Mouse (Mus musculus): ENCODE data around the gene Acot7. TPM values are rescaled to one million over a fixed set of nuclear protein-coding genes. Genes with fewer than 3 reads are reported as not detected.

Gene Acot7
- polyA plus RNA-seq, 1 experiment from 2014 or later, result 72.4 TPM

DNA sequence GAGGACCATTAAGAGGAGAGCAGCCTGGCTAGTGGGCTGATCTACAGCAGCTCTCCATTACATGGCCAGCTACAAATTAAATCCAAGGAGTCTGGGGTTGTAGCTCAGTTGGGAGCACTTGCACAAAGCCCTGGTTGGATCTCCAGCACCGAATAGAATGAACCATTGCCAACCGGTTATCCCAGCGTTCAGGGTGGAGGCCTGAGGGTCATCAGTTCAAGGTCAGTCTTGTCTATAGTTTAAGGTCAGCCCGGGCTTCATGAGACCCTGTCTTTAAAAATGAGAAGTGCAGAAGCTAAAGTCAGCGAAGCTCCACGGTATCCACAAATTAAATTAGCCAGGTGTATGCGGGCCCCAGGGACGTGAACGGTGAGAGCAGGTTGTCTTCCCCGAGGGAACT lies 7.6 kb upstream of the Acot7 start:
- no peak overlapping the region for H3K4me3 ChIP-seq (ENCODE audit: low read depth, low read length)
- no peaks in the 10 kb centered on the region for H3K27me3 ChIP-seq (ENCODE audit: control insufficient read depth, insufficient read depth, low read length)
- no peaks in the 10 kb centered on the region for H3K9me3 ChIP-seq (ENCODE audit: control insufficient read depth, low read depth, low read length)
- ATAC-seq (ENCODE audit: insufficient number of reproducible peaks, insufficient read depth, low FRiP score, low read depth), result no peak
- no peak overlapping the region for H3K9ac ChIP-seq (replicated peaks; ENCODE audit: low read depth, low read length)
- H3K36me3 ChIP-seq (ENCODE audit: control insufficient read depth, insufficient read depth, low read length), result no peaks in the 10 kb centered on the region
- no peak overlapping the region for H3K4me2 ChIP-seq (replicated peaks; ENCODE audit: low read depth, low read length)
- 0 out of 2 replicates have a peak, but pooled peaks cover 4% of the 10 kb centered on the region for H3K4me1 ChIP-seq (ENCODE audit: control insufficient read depth, insufficient read depth, low read length)
- no peak overlapping the region for H3K27ac ChIP-seq (ENCODE audit: low read length)
- WGBS, result 83% methylated on average over 10 of the region's 10 CpGs

DNA sequence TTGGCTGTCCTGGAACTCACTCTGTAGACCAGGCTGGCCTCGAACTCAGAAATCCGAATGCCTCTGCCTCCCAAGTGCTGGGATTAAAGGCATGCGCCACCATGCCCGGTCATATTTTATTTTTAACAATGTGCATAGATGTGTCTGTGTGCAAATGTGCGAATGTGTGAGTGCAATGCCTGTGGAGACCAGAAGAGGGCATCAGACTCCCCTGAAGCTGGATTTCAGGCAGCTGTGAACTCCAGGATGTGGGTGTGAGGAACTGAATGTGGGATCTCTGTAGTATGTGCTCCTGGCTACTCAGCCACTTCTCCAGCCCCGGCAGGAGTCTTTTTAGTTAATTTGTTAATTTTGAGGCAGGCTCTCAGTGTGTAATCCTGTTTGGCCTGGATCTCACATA lies 6.4 kb upstream of the Acot7 start:
- Histone ChIP-seq H3K9me3 (ENCODE audit: control insufficient read depth, low read depth, low read length) (no peaks in the 10 kb centered on the region), H3K27me3 (ENCODE audit: control insufficient read depth, insufficient read depth, low read length) (no peaks in the 10 kb centered on the region), H3K36me3 (ENCODE audit: control insufficient read depth, insufficient read depth, low read length) (no peaks in the 10 kb centered on the region), H3K4me3 (ENCODE audit: low read depth, low read length) (no peak overlapping the region), H3K27ac (ENCODE audit: low read length) (no peak overlapping the region), H3K9ac (replicated peaks; ENCODE audit: low read depth, low read length) (no peak overlapping the region), H3K4me2 (replicated peaks; ENCODE audit: low read depth, low read length) (no peak overlapping the region), H3K4me1 (ENCODE audit: control insufficient read depth, insufficient read depth, low read length) (no peaks in the 10 kb centered on the region)
- ATAC-seq (ENCODE audit: insufficient number of reproducible peaks, insufficient read depth, low FRiP score, low read depth), result no peak
- WGBS, result 82% methylated on average over 6 of the region's 6 CpGs

DNA sequence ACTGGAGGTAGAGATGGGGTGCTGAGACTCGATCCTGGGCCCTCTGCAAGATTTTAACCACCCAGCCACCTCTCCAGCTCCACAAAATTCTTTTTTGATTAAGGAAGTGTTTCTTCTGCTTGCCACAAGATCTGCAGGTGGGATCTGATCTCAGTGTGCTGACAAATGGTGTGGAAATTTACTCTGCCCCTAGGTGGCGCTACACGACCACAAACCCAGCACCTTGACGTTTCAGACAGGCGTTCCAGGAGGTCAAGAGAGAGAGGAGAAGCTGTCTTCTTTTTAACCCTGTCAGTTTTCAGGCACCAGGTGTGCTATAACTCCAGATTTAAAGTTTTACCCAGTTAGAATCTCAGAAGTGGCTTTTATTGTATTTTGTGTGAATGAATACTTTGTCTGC lies 4.9 kb upstream of the Acot7 start:
- Histone ChIP-seq H3K9me3 (ENCODE audit: control insufficient read depth, low read depth, low read length) (no peaks in the 10 kb centered on the region), H3K36me3 (ENCODE audit: control insufficient read depth, insufficient read depth, low read length) (no peaks in the 10 kb centered on the region), H3K4me1 (ENCODE audit: control insufficient read depth, insufficient read depth, low read length) (no peaks in the 10 kb centered on the region), H3K4me3 (ENCODE audit: low read depth, low read length) (no peak overlapping the region), H3K27ac (ENCODE audit: low read length) (no peak overlapping the region), H3K4me2 (replicated peaks; ENCODE audit: low read depth, low read length) (no peak overlapping the region), H3K27me3 (ENCODE audit: control insufficient read depth, insufficient read depth, low read length) (no peaks in the 10 kb centered on the region), H3K9ac (replicated peaks; ENCODE audit: low read depth, low read length) (no peak overlapping the region)
- no peak for ATAC-seq (ENCODE audit: insufficient number of reproducible peaks, insufficient read depth, low FRiP score, low read depth)
- 1% methylated on average over 5 of the region's 5 CpGs for WGBS

DNA sequence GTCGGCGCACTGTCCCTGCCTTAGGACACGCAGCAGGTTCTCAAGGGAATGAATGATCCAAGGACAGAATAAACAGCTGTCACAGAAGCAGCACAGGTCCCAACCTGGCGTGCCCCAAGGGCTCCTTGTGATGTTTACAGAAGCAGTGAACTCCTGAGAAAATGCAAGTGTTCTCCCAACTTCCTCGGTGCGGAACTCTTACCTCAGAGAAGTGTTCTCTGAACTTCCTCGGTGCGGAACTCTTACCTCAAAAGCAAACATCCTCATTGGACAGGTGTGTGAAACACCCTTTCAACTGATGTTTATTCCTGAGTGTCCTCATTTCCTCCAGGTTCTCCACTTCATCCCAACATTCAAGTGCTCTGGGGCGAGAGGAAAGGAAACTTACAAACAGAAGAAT lies 4.0 kb upstream of the Acot7 start:
- Histone ChIP-seq H3K9ac (replicated peaks; ENCODE audit: low read depth, low read length) (no peak overlapping the region), H3K4me1 (ENCODE audit: control insufficient read depth, insufficient read depth, low read length) (peaks cover 6% of the 10 kb centered on the region; the same call in 1 of the 2 replicates), H3K4me3 (ENCODE audit: low read depth, low read length) (no peak overlapping the region), H3K4me2 (replicated peaks; ENCODE audit: low read depth, low read length) (no peak overlapping the region), H3K27ac (ENCODE audit: low read length) (no peak overlapping the region), H3K9me3 (ENCODE audit: control insufficient read depth, low read depth, low read length) (no peaks in the 10 kb centered on the region), H3K36me3 (ENCODE audit: control insufficient read depth, insufficient read depth, low read length) (no peaks in the 10 kb centered on the region), H3K27me3 (ENCODE audit: control insufficient read depth, insufficient read depth, low read length) (no peaks in the 10 kb centered on the region)
- no peak for ATAC-seq (ENCODE audit: insufficient number of reproducible peaks, insufficient read depth, low FRiP score, low read depth)
- WGBS, result 70% methylated on average over 9 of the region's 9 CpGs

DNA sequence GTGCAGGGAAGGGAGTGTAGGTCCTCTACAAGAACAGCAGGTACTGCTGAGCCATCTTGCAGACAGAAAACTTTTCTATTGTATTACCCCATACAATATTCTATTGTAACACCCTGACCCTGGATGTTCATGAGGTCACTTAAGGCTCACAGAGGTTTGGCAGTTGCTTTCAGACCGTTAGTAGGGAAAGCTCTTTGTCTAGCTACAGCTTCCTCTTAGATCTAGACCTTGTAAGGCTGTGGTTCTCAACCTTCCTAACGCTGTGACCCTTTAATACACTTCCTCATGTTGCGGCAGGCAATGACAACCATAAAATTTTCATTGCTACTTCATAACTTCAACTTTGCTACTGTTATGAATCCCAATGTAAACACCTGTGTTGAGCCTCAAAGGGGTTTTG lies 1.3 kb upstream of the Acot7 start:
- no peaks in the 10 kb centered on the region for H3K9me3 ChIP-seq (ENCODE audit: control insufficient read depth, low read depth, low read length)
- H3K4me2 ChIP-seq (replicated peaks; ENCODE audit: low read depth, low read length), result no peak overlapping the region
- H3K27me3 ChIP-seq (ENCODE audit: control insufficient read depth, insufficient read depth, low read length), result 0 out of 2 replicates have a peak, but pooled peaks cover 5% of the 10 kb centered on the region
- H3K9ac ChIP-seq (replicated peaks; ENCODE audit: low read depth, low read length), result no peak overlapping the region
- no peak overlapping the region for H3K27ac ChIP-seq (ENCODE audit: low read length)
- H3K4me3 ChIP-seq (ENCODE audit: low read depth, low read length), result no peak overlapping the region
- 66% methylated on average over 3 of the region's 3 CpGs for WGBS
- peaks cover 6% of the 10 kb centered on the region; the same call in 1 of the 2 replicates for H3K4me1 ChIP-seq (ENCODE audit: control insufficient read depth, insufficient read depth, low read length)
- no peaks in the 10 kb centered on the region for H3K36me3 ChIP-seq (ENCODE audit: control insufficient read depth, insufficient read depth, low read length)
- ATAC-seq (ENCODE audit: insufficient number of reproducible peaks, insufficient read depth, low FRiP score, low read depth), result no peak

DNA sequence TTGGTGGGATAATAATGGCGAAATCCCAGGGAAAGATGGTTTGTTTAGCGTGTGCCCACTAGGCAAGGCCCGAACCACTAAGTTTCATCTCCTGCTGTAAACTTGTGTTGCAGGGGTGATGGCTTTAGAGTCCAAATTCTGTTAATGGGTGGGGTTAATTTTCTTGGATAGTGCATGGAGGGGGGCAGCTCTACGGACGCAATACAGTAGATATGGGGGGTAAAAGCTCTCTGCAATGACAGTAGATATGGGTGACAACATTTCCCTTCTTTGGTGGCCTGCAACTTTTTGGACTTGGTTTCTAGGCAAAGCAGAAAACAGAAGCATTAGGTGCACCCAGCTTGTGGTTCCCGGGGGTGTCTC lies 779 bp upstream of the Acot7 start:
- whole genome bisulfite sequencing, result 66% methylated on average over 6 of the region's 6 CpGs
- ATAC-seq (ENCODE audit: insufficient number of reproducible peaks, insufficient read depth, low FRiP score, low read depth), result no peak
- no peak overlapping the region for H3K27ac ChIP-seq (ENCODE audit: low read length)

DNA sequence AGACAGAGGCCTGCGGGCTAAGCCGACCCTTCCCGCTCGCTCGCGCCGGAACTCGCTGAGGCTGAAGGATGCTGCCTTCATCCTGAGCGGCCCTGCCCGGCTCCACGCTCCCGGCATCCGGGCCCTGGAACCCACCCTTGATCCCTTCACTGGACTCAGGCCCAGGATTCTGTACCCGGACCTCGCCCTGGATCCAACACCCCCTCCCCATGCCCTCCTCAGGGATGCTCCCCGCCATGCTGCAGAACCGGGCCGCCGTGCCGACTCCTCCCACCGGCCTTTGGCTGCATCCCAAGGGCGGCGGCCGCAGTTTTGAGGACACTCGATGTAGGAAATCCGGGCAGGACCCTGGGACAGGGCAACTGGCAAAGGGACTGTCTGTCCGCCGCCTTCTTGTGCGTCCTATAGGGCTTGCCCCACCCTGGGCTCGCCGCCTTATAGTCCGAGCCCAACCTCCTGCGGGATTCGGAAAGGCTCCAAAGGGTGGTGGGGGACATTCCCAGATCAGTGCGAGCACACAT lies 470 bp downstream of the Acot7 start:
- Histone ChIP-seq H3K4me1 (ENCODE audit: control insufficient read depth, insufficient read depth, low read length) (peaks cover 6% of the 10 kb centered on the region; the same call in 1 of the 2 replicates), H3K4me3 (ENCODE audit: low read depth, low read length) (peak overlapping the region; percentile 56), H3K9me3 (ENCODE audit: control insufficient read depth, low read depth, low read length) (no peaks in the 10 kb centered on the region), H3K36me3 (ENCODE audit: control insufficient read depth, insufficient read depth, low read length) (no peaks in the 10 kb centered on the region), H3K9ac (replicated peaks; ENCODE audit: low read depth, low read length) (peak overlapping the region; percentile 30), H3K4me2 (replicated peaks; ENCODE audit: low read depth, low read length) (peak overlapping the region; percentile 96), H3K27ac (ENCODE audit: low read length) (0 out of 2 replicates have a peak overlapping the region, but pooled peaks have one; percentile 21), H3K27me3 (ENCODE audit: control insufficient read depth, insufficient read depth, low read length) (0 out of 2 replicates have a peak, but pooled peaks cover 5% of the 10 kb centered on the region)
- WGBS, result 1% methylated on average over 35 of the region's 35 CpGs
- peak; percentile 44; the same call in 1 of the 2 replicates for ATAC-seq (ENCODE audit: insufficient number of reproducible peaks, insufficient read depth, low FRiP score, low read depth)

More for the DNA sequence above, 779 bp upstream of the Acot7 start:
- H3K36me3 ChIP-seq (ENCODE audit: control insufficient read depth, insufficient read depth, low read length), result no peaks in the 10 kb centered on the region
- H3K9ac ChIP-seq (replicated peaks; ENCODE audit: low read depth, low read length), result peak overlapping the region; percentile 72
- H3K4me2 ChIP-seq (replicated peaks; ENCODE audit: low read depth, low read length), result peak overlapping the region; percentile 96
- H3K4me3 ChIP-seq (ENCODE audit: low read depth, low read length), result peak overlapping the region; percentile 56
- peaks cover 6% of the 10 kb centered on the region; the same call in 1 of the 2 replicates for H3K4me1 ChIP-seq (ENCODE audit: control insufficient read depth, insufficient read depth, low read length)
- H3K27me3 ChIP-seq (ENCODE audit: control insufficient read depth, insufficient read depth, low read length), result 0 out of 2 replicates have a peak, but pooled peaks cover 5% of the 10 kb centered on the region
- H3K9me3 ChIP-seq (ENCODE audit: control insufficient read depth, low read depth, low read length), result no peaks in the 10 kb centered on the region

DNA sequence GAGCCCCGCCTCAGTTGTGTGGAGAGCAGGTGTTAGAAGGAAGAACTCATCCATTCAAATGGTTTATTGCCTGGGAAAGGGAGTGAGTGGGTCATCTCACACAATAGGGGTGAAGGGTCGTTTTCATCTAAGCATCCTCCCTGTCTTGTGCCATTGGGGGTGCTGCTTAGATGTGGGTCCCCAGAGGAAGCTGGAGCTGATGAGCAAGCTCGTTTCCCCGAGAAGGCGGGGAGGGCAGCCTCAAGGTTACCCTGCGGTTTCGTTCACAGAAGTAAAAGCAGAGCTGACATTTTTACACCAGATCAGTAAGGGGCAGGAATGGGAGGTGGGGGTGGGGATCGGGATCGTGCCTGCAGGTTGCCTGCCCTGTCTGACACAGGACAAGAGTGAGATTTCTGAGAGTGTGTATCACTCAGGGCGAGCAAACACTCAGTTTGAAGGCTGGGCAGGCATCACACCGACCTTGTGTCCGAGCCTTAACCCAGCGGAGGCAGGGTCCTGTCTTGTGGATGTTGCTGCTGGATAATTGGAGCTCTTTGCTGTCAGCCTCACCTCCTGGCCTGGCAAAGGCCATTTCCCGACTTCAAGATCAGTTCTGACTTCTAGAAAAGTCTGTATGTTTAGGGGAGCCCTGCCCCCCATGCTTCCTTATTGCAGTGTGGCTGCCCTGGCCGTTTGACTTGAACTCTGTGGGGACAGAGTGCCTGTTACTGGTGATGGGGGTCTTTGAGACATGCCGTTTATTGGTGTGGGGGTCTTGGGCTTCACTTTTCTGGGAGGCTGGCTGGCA lies 1.2 kb downstream of the Acot7 start:
- WGBS, result 30% methylated on average over 16 of the region's 16 CpGs
- Histone ChIP-seq H3K27me3 (ENCODE audit: control insufficient read depth, insufficient read depth, low read length) (0 out of 2 replicates have a peak, but pooled peaks cover 5% of the 10 kb centered on the region), H3K4me2 (replicated peaks; ENCODE audit: low read depth, low read length) (peak overlapping the region; percentile 96), H3K4me1 (ENCODE audit: control insufficient read depth, insufficient read depth, low read length) (peaks cover 6% of the 10 kb centered on the region; the same call in 1 of the 2 replicates), H3K36me3 (ENCODE audit: control insufficient read depth, insufficient read depth, low read length) (no peaks in the 10 kb centered on the region), H3K9me3 (ENCODE audit: control insufficient read depth, low read depth, low read length) (no peaks in the 10 kb centered on the region), H3K27ac (ENCODE audit: low read length) (no peak overlapping the region), H3K9ac (replicated peaks; ENCODE audit: low read depth, low read length) (no peak overlapping the region), H3K4me3 (ENCODE audit: low read depth, low read length) (peak overlapping the region; percentile 56)
- ATAC-seq (ENCODE audit: insufficient number of reproducible peaks, insufficient read depth, low FRiP score, low read depth), result no peak

Data from stomach, embryonic 14.5 days (tissue).